Mouse (Mus musculus) small intestine, adult 2 months (tissue): ENCODE results near the gene Neil1. TPM values are rescaled to one million over a fixed set of nuclear protein-coding genes. Genes with fewer than 3 reads are reported as not detected.
A peak's percentile ranks its signal among the peaks of the same experiment; 100 is the strongest.

Experiments
- H3K27ac ChIP-seq: fragments of 200-500 bp; 2 replicates; pipeline ENCODE4 v1.5.1; 2012; ENCODE audit warnings: low read depth, low read length, control low read depth, inconsistent platforms; ENCODE audit not compliant: insufficient read depth
- H3K27me3 ChIP-seq: fragments of 200-500 bp; 2 replicates; pipeline ENCODE4 v1.6.1; 2012; ENCODE audit warnings: mild to moderate bottlenecking, moderate library complexity, low read length, inconsistent platforms; ENCODE audit not compliant: control insufficient read depth, insufficient read depth
- H3K36me3 ChIP-seq: fragments of 200-500 bp; 2 replicates; pipeline ENCODE4 v1.6.1; 2012; ENCODE audit warnings: mild to moderate bottlenecking, low read length, control low read depth, inconsistent platforms; ENCODE audit not compliant: control insufficient read depth, insufficient read depth
- H3K4me1 ChIP-seq: fragments of 200-500 bp; 2 replicates; pipeline ENCODE4 v1.6.1; 2012; ENCODE audit warnings: low read length, inconsistent platforms, mixed read lengths; ENCODE audit not compliant: control insufficient read depth, insufficient read depth, insufficient read length
- H3K4me3 ChIP-seq: fragments of 200-500 bp; 2 replicates; pipeline ENCODE4 v1.5.1; 2012; ENCODE audit warnings: low read depth, mild to moderate bottlenecking, control low read depth, inconsistent platforms, low read length, moderate library complexity
- CTCF ChIP-seq: fragments of 200-500 bp; IDR thresholded peaks from 2 replicates; pipeline ENCODE4 v1.5.1; 2012; ENCODE audit warnings: low read depth, mild to moderate bottlenecking, control low read depth, inconsistent platforms, low read length, moderate library complexity, mixed read lengths; ENCODE audit not compliant: insufficient replicate concordance, insufficient read length; ENCODE audit errors: extremely low read depth
- POLR2A ChIP-seq: fragments of 200-500 bp; IDR thresholded peaks from 2 replicates; pipeline ENCODE4 v1.6.1; 2012; ENCODE audit warnings: low read depth, mild to moderate bottlenecking, control low read depth, inconsistent platforms, low read length, moderate library complexity
- WGBS: fragments of 180-500 bp; shearing (Covaris S2); methylation state at CpG from one replicate; pipeline ENCODE4 v1.1.7; 2018; 5-methylcytosine and 5-hydroxymethylcytosine counted together
- polyA plus RNA-seq: library from polyadenylated mRNA; depleted of rRNA; stranded (reverse); fragments of >200 nt; gene quantifications from 2 replicates; pipeline ENCODE4 v1.2.3, GENCODE M21; 2012; rRNA removed

Neil1 gene
- polyA plus RNA-seq, 1 experiment, result 8.5 TPM

GRCm38 (mm10) chr9:57138507-57138906 lies 9.6 kb downstream of the Neil1 start:
- H3K4me3 ChIP-seq, result no peak overlapping the region
- H3K27ac ChIP-seq, result no peak overlapping the region
- H3K36me3 ChIP-seq, result peaks cover 47% of the 10 kb centered on the region
- TF ChIP-seq POLR2A (no peak), CTCF (no peak)
- H3K27me3 ChIP-seq, result no peaks in the 10 kb centered on the region
- no peaks in the 10 kb centered on the region for H3K4me1 ChIP-seq
- 90% methylated on average over 6 of the region's 6 CpGs for WGBS

- Histone ChIP-seq H3K27me3 (no peaks in the 10 kb centered on the region), H3K27ac (no peak overlapping the region), H3K4me3 (no peak overlapping the region), H3K4me1 (no peaks in the 10 kb centered on the region), H3K36me3 (peaks cover 47% of the 10 kb centered on the region)
- TF ChIP-seq CTCF (no peak), POLR2A (no peak)
- WGBS, result 87% methylated on average over 9 of the region's 9 CpGs
These were observed 10.3 kb downstream of the Neil1 start for GRCm38 (mm10) chr9:57137777-57138176.

DNA sequence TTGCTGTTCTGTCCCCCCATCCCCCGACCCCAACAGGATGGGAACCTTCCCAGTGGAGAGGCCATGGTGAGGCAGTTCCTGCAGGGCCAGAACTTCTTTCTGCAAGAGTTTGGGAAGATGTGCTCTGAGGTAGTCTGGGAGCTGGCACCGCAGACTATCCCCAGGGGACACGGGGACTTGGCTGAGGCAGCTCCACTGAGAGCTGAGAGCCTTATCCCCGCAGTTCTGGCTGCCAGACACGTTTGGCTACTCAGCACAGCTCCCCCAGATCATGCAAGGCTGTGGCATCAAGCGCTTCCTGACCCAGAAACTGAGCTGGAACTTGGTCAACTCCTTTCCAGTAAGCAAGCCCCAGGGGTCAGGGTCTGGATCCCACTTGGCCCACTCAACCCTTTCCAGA lies 10.9 kb downstream of the Neil1 start:
- WGBS, result 84% methylated on average over 6 of the region's 6 CpGs
- Histone ChIP-seq H3K36me3 (peaks cover 45% of the 10 kb centered on the region), H3K27ac (no peak overlapping the region), H3K4me1 (no peaks in the 10 kb centered on the region), H3K4me3 (no peak overlapping the region), H3K27me3 (no peaks in the 10 kb centered on the region)
- TF ChIP-seq CTCF (no peak), POLR2A (no peak)

- H3K4me3 ChIP-seq, result peak within 1 kb of the TSS; percentile 74
- H3K4me1 ChIP-seq, result peaks cover 3% of the 10 kb centered on the region; the same call in 1 of the 2 replicates
- TF ChIP-seq CTCF (peak; percentile 75), POLR2A (peak; percentile 91)
- no peaks in the 10 kb centered on the region for H3K27me3 ChIP-seq
- WGBS, result under 1% methylated on average over 58 of the region's 58 CpGs
- H3K36me3 ChIP-seq, result peaks cover 25% of the 10 kb centered on the region
- peak within 1 kb of the TSS; percentile 97 for H3K27ac ChIP-seq
These were observed 17.3 kb downstream of the Neil1 start, which contains the start of gene Man2c1 for GRCm38 (mm10) chr9:57130577-57131433. Gene Man2c1 (plus strand): TSS chr9:57130690.

- Histone ChIP-seq H3K4me3 (no peak overlapping the region), H3K4me1 (peaks cover 3% of the 10 kb centered on the region; the same call in 1 of the 2 replicates), H3K27me3 (no peaks in the 10 kb centered on the region), H3K27ac (no peak overlapping the region), H3K36me3 (peaks cover 26% of the 10 kb centered on the region)
- TF ChIP-seq POLR2A (no peak), CTCF (no peak)
These were observed 18.5 kb downstream of the Neil1 start for GRCm38 (mm10) chr9:57129641-57130040.

- Histone ChIP-seq H3K27me3 (no peaks in the 10 kb centered on the region), H3K36me3 (peaks cover 57% of the 10 kb centered on the region), H3K27ac (no peak overlapping the region), H3K4me1 (no peaks in the 10 kb centered on the region), H3K4me3 (no peak overlapping the region)
- 92% methylated on average over 13 of the region's 13 CpGs for WGBS
- TF ChIP-seq CTCF (no peak), POLR2A (no peak)
These were observed 30.8 kb downstream of the Neil1 start for GRCm38 (mm10) chr9:57117261-57117755.

Other genes with a start within 250 kb of the Neil1 start
- 2.7 and 3.8 TPM in 2 replicates for gene Snx33, start 219.9 kb downstream of the Neil1 start, polyA plus RNA-seq
- gene Imp3, start 210.8 kb downstream of the Neil1 start, polyA plus RNA-seq, result 144 and 233 TPM in 2 replicates
- gene Snupn, start 197.4 kb downstream of the Neil1 start, polyA plus RNA-seq, result 1.1 and 2.0 TPM in 2 replicates
- gene Ptpn9, start 153.4 kb downstream of the Neil1 start, polyA plus RNA-seq, result 12.6 and 24.5 TPM in 2 replicates
- gene Sin3a, start 76.3 kb downstream of the Neil1 start, polyA plus RNA-seq, result 24.1 and 44.1 TPM in 2 replicates
- gene Man2c1, start 17.6 kb downstream of the Neil1 start, polyA plus RNA-seq, result 79.1 and 140 TPM in 2 replicates
- 91.7 and 194 TPM in 2 replicates for gene Commd4, start 10.0 kb upstream of the Neil1 start, polyA plus RNA-seq
- not detected in 2 replicates for gene Trcg1, start 88.3 kb upstream of the Neil1 start, polyA plus RNA-seq
- gene 1700017B05Rik, start 114.3 kb upstream of the Neil1 start, polyA plus RNA-seq, result 14.1 and 28.7 TPM in 2 replicates